Mouse (Mus musculus) spleen, adult 12 weeks (tissue): ENCODE measurements around the gene Nr1h4.

Experiments
- DNase-seq: peaks from one replicate; pipeline ENCODE4 v3.0.0; 2022; ENCODE audit warnings: low spot score

Nr1h4 gene

GRCm38 (mm10) chr10:89432743-89433142 lies 100.6 kb downstream of the Nr1h4 start:
- DNase-seq, result no peak

GRCm38 (mm10) chr10:89430751-89431150 lies 102.6 kb downstream of the Nr1h4 start:
- no peak for DNase-seq

DNA sequence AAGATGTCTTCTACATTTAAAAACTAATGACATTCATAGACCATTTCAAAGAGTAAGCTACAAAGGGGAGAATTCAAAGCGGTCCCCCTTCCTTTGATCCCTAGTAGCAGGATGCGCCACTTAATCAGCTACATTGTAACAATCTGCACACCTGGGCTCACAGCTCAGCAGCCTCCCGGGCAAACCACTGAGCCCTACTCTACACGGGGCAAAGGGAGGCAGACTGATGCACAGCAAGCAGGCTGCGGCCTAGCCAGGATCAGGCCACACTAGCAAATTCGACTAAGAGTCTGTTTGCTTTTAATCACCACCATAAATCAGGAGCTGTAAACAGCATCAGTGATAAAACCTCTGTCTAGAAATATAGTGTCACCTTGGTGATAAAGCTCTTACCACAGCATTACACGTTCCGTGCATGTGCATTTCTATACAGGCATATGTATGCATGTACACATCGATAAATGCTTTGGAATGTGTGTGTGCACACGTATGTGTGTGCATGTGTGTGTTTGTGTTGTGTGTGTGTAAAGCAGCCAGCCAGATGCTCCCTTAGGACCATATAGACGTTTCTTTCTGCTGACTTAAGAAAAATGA lies 108.5 kb downstream of the Nr1h4 start:
- DNase-seq, result no peak

DNA sequence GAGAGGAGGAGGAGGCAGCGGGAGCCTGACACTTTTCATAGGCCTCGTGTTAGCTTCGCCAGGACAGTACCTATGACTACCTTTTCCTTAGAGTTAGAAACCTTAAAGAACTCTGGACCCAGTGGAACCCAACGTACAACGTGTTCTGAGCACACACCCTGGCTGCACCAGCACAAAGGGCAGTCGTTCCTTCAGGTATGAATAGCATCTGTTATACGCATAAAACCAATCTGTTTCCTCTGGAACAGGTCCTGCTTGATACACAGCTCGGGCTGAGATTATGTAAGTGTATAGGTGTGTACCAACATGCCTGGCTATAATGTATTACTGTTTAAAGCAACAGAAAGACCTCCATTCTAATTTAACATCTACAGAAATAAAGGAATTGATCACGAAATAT lies 109.2 kb downstream of the Nr1h4 start:
- no peak for DNase-seq

DNA sequence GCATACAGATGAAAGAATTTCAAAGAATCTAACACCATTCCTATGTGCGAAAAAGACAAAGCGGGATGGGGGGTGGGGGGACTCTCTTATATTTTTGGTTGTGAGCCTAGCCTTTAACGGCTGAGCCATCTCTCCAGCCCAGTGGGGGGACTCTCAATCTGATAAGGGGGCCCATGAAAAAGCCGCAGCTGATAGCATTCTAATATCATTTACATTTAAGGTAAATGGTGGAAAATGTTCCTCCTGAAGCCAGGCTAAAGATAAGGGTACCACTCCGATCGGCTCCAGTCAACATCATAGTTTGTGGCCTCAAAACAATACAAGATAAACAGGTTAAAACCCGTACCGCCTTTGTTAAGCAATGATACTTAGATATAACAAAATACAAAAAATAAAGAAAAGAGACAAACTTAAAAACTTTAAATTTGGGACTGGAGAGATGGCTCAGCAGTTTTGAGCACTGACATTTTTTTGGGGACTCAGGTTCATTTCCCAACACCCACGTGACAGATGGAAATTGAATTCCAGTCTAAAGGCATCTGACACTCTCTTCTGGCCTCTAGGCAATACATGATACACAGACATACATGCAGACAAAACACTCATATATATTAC lies 110.1 kb downstream of the Nr1h4 start:
- DNase-seq, result no peak

DNA sequence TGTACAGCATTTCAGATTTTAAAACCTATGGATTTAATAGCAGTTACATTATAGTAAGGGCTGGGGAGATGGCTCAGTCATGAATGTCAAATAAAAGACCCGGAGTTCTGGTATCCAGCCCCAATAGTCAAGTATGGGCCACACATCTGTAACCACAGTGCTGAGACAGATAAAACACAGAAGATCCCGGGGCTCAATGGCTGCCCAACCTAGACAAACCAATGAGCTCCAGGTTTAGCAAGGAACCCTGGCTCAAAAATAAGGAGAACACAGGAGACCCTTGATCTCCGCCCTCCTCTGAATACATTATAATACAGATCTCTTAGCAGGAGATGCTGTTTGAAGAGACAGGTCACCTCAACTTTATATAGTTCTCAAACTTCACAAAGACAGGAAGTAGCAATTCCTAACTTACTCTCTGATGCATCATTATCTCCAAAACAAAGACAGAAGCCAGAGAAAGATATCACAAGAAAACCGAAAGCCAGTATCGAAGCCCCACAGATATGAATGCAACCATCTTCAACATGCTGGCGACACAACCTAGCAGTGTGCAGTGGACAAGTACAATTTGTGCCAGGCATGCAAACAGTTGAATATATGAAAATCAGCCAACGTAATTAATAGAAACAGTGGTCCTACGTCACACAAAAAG lies 110.8 kb downstream of the Nr1h4 start:
- no peak for DNase-seq

- DNase-seq, result no peak
Measured at GRCm38 (mm10) chr10:89417966-89418365, 115.4 kb downstream of the Nr1h4 start.

DNA sequence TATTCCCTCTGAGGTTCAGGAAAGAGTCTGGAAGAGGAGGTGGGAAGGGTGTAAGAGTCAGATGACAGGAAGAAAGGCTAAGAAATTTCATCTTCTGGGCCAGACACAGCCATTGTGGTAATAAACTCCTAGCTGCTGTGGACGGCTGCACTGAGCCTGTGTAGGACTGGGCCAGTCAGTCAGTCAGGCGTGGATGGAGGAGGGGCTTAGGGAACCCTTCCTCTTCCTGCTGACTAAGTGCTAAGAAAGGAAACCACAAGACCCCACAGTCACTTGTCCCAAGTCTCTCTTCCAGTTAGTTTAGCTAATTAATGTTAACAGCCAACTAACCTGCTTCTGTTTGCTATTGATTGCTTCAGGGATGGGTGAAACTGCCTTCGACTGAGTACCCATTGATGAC lies 117.9 kb downstream of the Nr1h4 start:
- DNase-seq, result no peak

- DNase-seq, result no peak
Measured at GRCm38 (mm10) chr10:89407551-89407950, 125.8 kb downstream of the Nr1h4 start.

DNA sequence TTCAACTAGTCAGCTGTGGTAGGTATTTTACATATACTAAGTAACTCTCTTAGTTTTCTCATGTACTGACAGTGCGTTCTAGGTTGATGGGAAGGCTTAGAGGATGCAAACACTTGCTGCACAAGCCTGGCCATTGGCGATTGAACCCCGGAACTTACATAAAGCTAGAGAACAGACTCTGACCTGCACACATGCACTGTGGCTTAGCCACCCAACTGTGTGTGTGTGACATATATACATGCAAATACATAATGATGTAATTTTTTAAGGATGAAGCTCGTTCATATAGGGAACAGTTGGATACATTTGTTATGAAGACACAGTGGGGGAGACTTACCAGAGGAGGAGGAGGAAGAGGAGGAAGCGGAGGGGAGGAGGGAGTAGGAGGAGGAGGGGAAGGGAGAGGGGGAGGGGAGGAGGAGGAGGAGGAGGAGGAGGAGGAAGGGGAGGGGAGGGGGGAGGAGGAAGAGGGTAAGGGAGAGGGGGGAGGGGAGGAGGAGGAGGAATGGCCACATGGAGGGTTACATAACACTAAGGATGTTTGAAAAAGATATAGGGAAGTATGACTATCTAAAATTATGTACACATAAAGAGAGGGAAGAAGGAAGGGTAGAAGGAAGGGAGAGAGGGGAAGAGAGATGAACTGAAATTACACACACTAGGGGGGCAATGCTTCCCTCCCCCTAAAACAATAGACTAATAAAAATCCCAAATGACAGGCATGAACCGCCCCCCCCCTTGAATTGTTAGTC lies 126.5 kb downstream of the Nr1h4 start:
- no peak for DNase-seq

DNA sequence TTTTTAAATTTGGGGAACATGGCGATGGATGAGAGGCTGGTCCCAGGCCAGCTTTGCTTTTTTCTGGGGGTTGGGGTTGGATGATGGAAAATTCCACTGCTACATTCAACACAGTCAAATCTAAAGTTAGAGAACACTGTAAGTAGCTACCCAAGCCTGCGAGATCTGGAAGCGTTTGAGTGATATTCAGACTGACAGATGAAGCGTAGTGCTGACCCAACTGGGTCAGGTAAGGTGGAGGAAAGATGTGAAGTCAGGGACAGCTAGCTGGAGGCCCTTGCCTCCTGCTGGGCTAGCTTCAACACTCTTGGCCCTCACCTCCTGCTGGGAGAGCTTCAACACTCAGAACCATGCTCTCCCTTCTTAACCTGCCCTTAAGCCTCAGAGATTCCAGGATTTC lies 128.4 kb downstream of the Nr1h4 start:
- no peak for DNase-seq
